Mouse (Mus musculus) gastrocnemius, adult 2 months (tissue): ENCODE results near the gene Hsd17b10. TPM values are rescaled to one million over a fixed set of nuclear protein-coding genes. Genes with fewer than 3 reads are reported as not detected.

Experiments used
- DNase-seq: peaks from one replicate; pipeline ENCODE4 v3.0.0; 2022
- H3K27ac ChIP-seq: fragments of 200-600 bp; 2 replicates; pipeline ENCODE4 v1.8.1; 2022; ENCODE audit warnings: mild to moderate bottlenecking
- H3K4me3 ChIP-seq: fragments of 200-600 bp; 2 replicates; pipeline ENCODE4 v1.8.1; 2022; ENCODE audit warnings: mild to moderate bottlenecking, moderate library complexity
- CTCF ChIP-seq: fragments of 200-600 bp; IDR thresholded peaks from 2 replicates; pipeline ENCODE4 v1.8.1; 2022; ENCODE audit warnings: antibody characterized with exemption, mild to moderate bottlenecking, moderate library complexity
- intact Hi-C: fragments of 180-260 bp; cut with DNase I; formaldehyde crosslinking; loops from one replicate; pipeline ENCODE4 v1.15.1; 2025
- total RNA-seq, 2 experiments: library from RNA; stranded (reverse); gene quantifications; 2 replicates each; pipeline ENCODE4 v1.2.3; 2021

Hsd17b10 gene
- total RNA-seq, 2 experiments from 2014 or later = 78.0 to 122 TPM

GRCm38 (mm10) chrX:152047230-152047629 lies 45.6 kb downstream of the Hsd17b10 start:
- DNase-seq = no peak
- H3K4me3 ChIP-seq = no peak overlapping the region
- no peak overlapping the region for H3K27ac ChIP-seq
- no peak for TF ChIP-seq CTCF
- intact Hi-C loops = no loop called here

GRCm38 (mm10) chrX:152052546-152052945 lies 50.9 kb downstream of the Hsd17b10 start:
- H3K4me3 ChIP-seq = no peak overlapping the region
- intact Hi-C loops = no loop called here
- TF ChIP-seq CTCF = no peak
- DNase-seq = no peak
- H3K27ac ChIP-seq = no peak overlapping the region

Other genes with a start within 250 kb of the Hsd17b10 start
- gene Huwe1, start 201.0 kb upstream of the Hsd17b10 start, total RNA-seq = 100 to 1,000 TPM; 113 to 116 TPM
- under 1 TPM; 0.31 to 0.43 TPM for gene Ribc1, start 14.4 kb downstream of the Hsd17b10 start, total RNA-seq
- gene Smc1a, start 14.6 kb downstream of the Hsd17b10 start, total RNA-seq = 10 to 100 TPM; 18.9 to 20.5 TPM
- 10 to 100 TPM; 12.5 to 33.5 TPM for gene Iqsec2, start 142.4 kb downstream of the Hsd17b10 start, total RNA-seq
- 10 to 100 TPM; 19.4 to 33.7 TPM for gene Kdm5c, start 231.2 kb downstream of the Hsd17b10 start, total RNA-seq